Mouse (Mus musculus): ENCODE results near the gene Myl12a. TPM values are rescaled to one million over a fixed set of nuclear protein-coding genes. Genes with fewer than 3 reads are reported as not detected.

Gene Myl12a
- total RNA-seq, 4 experiments from 2014 or later = 37.7 to 54.5 (median 41.8) TPM

- no peak for DNase-seq (ENCODE audit: low spot score in 2 of 2)
These were observed 8.1 kb upstream of the Myl12a start for GRCm38 (mm10) chr17:71010646-71011242.

- DNase-seq (ENCODE audit: low spot score in 2 of 2) = no peak
These were observed 7.1 kb upstream of the Myl12a start for GRCm38 (mm10) chr17:71009751-71010150.

- DNase-seq (ENCODE audit: low spot score in 2 of 2) = no peak
These were observed 6.0 kb upstream of the Myl12a start for GRCm38 (mm10) chr17:71008676-71009075.

GRCm38 (mm10) chr17:71006976-71007375 lies 4.3 kb upstream of the Myl12a start:
- DNase-seq (ENCODE audit: low spot score in 2 of 2) = no peak

GRCm38 (mm10) chr17:71004186-71004960 lies 1.7 kb upstream of the Myl12a start:
- no peak for DNase-seq (ENCODE audit: low spot score in 2 of 2)

- no peak for DNase-seq (ENCODE audit: low spot score in 2 of 2)
These were observed 1.0 kb upstream of the Myl12a start for GRCm38 (mm10) chr17:71003721-71004120.

GRCm38 (mm10) chr17:71003112-71003511 lies 434 bp upstream of the Myl12a start:
- no peak for DNase-seq (ENCODE audit: low spot score in 2 of 2)

GRCm38 (mm10) chr17:71002081-71002743 lies 466 bp downstream of the Myl12a start, which contains the start of gene Myom1:
Gene Myom1 (plus strand): TSS chr17:71002633.
- peak; percentile 96 to 97 for DNase-seq (ENCODE audit: low spot score in 2 of 2)

GRCm38 (mm10) chr17:71001699-71002080 lies 988 bp downstream of the Myl12a start:
- DNase-seq (ENCODE audit: low spot score in 2 of 2) = peak in 1 of 2 experiments; percentile 28

GRCm38 (mm10) chr17:71001067-71001466 lies 1.6 kb downstream of the Myl12a start:
- DNase-seq (ENCODE audit: low spot score in 2 of 2) = no peak

GRCm38 (mm10) chr17:71000255-71000654 lies 2.4 kb downstream of the Myl12a start:
- no peak for DNase-seq (ENCODE audit: low spot score in 2 of 2)

GRCm38 (mm10) chr17:70999187-70999586 lies 3.5 kb downstream of the Myl12a start:
- no peak for DNase-seq (ENCODE audit: low spot score in 2 of 2)

GRCm38 (mm10) chr17:70998400-70998975 lies 4.2 kb downstream of the Myl12a start:
- DNase-seq (ENCODE audit: low spot score in 2 of 2) = no peak

GRCm38 (mm10) chr17:70997836-70998235 lies 4.8 kb downstream of the Myl12a start:
- no peak for DNase-seq (ENCODE audit: low spot score in 2 of 2)

- DNase-seq (ENCODE audit: low spot score in 2 of 2) = no peak
These were observed 7.1 kb downstream of the Myl12a start for GRCm38 (mm10) chr17:70995551-70995950.

- no peak for DNase-seq (ENCODE audit: low spot score in 2 of 2)
These were observed 8.0 kb downstream of the Myl12a start for GRCm38 (mm10) chr17:70994671-70995070.

- no peak for DNase-seq (ENCODE audit: low spot score in 2 of 2)
These were observed 9.3 kb downstream of the Myl12a start for GRCm38 (mm10) chr17:70993385-70993807.

GRCm38 (mm10) chr17:70992662-70993061 lies 10.0 kb downstream of the Myl12a start:
- DNase-seq (ENCODE audit: low spot score in 2 of 2) = no peak

- no peak for DNase-seq (ENCODE audit: low spot score in 2 of 2)
These were observed 10.7 kb downstream of the Myl12a start for GRCm38 (mm10) chr17:70991706-70992625.

- peak; percentile 56 to 73 for DNase-seq (ENCODE audit: low spot score in 2 of 2)
These were observed 12.0 kb downstream of the Myl12a start for GRCm38 (mm10) chr17:70990403-70991303.
